Mouse (Mus musculus) brain, embryonic 14.5 days (tissue): ENCODE data around the gene Blm. TPM values are rescaled to one million over a fixed set of nuclear protein-coding genes. Genes with fewer than 3 reads are reported as not detected.

ENCODE experiments used
- DNase-seq: peaks from one replicate; pipeline ENCODE4 v3.0.0-alpha.2; 2011; ENCODE audit warnings: low read depth
- CTCF ChIP-seq: fragments of 200-500 bp; IDR thresholded peaks from 2 replicates; pipeline ENCODE4 v1.5.1; 2012; ENCODE audit warnings: inconsistent platforms, mild to moderate bottlenecking, moderate library complexity, borderline replicate concordance; ENCODE audit not compliant: insufficient read depth, insufficient read length; ENCODE audit errors: extremely low read depth
- POLR2A ChIP-seq: fragments of 200-500 bp; IDR thresholded peaks from 2 replicates; pipeline ENCODE4 v1.6.1; 2012; ENCODE audit warnings: mild to moderate bottlenecking, inconsistent platforms, borderline replicate concordance; ENCODE audit not compliant: poor library complexity, insufficient read depth, insufficient read length, severe bottlenecking; ENCODE audit errors: extremely low read depth
- polyA plus RNA-seq: library from polyadenylated mRNA; depleted of rRNA; stranded (reverse); fragments of >200 nt; gene quantifications from 2 replicates; pipeline ENCODE4 v1.2.3, GENCODE M21; 2012

Blm gene
- polyA plus RNA-seq, 1 experiment = 11.7 TPM

GRCm38 (mm10) chr7:80444401-80445249 lies 90.3 kb downstream of the Blm start:
- no peak for TF ChIP-seq CTCF
- TF ChIP-seq POLR2A = no peak
- DNase-seq = no peak

GRCm38 (mm10) chr7:80443124-80443523 lies 91.8 kb downstream of the Blm start:
- no peak for TF ChIP-seq CTCF
- no peak for TF ChIP-seq POLR2A
- no peak for DNase-seq

- TF ChIP-seq CTCF (no peak), POLR2A (no peak)
- DNase-seq = peak; percentile 72
Measured at GRCm38 (mm10) chr7:80441986-80442904, 92.7 kb downstream of the Blm start.

- no peak for TF ChIP-seq CTCF
- TF ChIP-seq POLR2A = no peak
Measured at GRCm38 (mm10) chr7:80440685-80441084, 94.2 kb downstream of the Blm start.

GRCm38 (mm10) chr7:80439789-80440488 lies 95.0 kb downstream of the Blm start:
- DNase-seq = peak; percentile 39
- TF ChIP-seq POLR2A (no peak), CTCF (no peak)

More at GRCm38 (mm10) chr7:80440685-80441084, 94.2 kb downstream of the Blm start:
- no peak for DNase-seq

- TF ChIP-seq CTCF = no peak
- peak; percentile 60 for DNase-seq
Measured at GRCm38 (mm10) chr7:80439032-80439760, 95.7 kb downstream of the Blm start.

- TF ChIP-seq POLR2A = no peak
- no peak for TF ChIP-seq CTCF
Measured at GRCm38 (mm10) chr7:80436571-80436970, 98.3 kb downstream of the Blm start.

GRCm38 (mm10) chr7:80435594-80435993 lies 99.3 kb downstream of the Blm start:
- no peak for DNase-seq
- no peak for TF ChIP-seq POLR2A
- no peak for TF ChIP-seq CTCF

More at GRCm38 (mm10) chr7:80436571-80436970, 98.3 kb downstream of the Blm start:
- DNase-seq = no peak

GRCm38 (mm10) chr7:80429661-80430060 lies 105.3 kb downstream of the Blm start:
- TF ChIP-seq POLR2A (no peak), CTCF (no peak)
- DNase-seq = no peak

- DNase-seq = no peak
- TF ChIP-seq POLR2A = no peak
- TF ChIP-seq CTCF = no peak
Measured at GRCm38 (mm10) chr7:80427730-80428129, 107.2 kb downstream of the Blm start.

GRCm38 (mm10) chr7:80426363-80426762 lies 108.6 kb downstream of the Blm start:
- no peak for DNase-seq
- TF ChIP-seq CTCF = no peak
- no peak for TF ChIP-seq POLR2A

- DNase-seq = no peak
- TF ChIP-seq CTCF = peak; percentile 43; the same call in 1 of the 2 replicates
- TF ChIP-seq POLR2A = no peak
Measured at GRCm38 (mm10) chr7:80424722-80425121, 110.2 kb downstream of the Blm start.
